Mouse (Mus musculus): ENCODE data around the gene Tbrg4. TPM values are rescaled to one million over a fixed set of nuclear protein-coding genes. Genes with fewer than 3 reads are reported as not detected.
A peak's percentile ranks its signal among the peaks of the same experiment; 100 is the strongest.

Gene Tbrg4
- 19.6 and 23.5 TPM in 2 replicates for polyA plus RNA-seq (2015; fragmentation: Nextera tagmentation; extraction: Ambion mirVana)

- H3K36me3 ChIP-seq (replicated peaks; ENCODE audit: insufficient read depth, low read length), result peaks cover 22% of the 10 kb centered on the region
- H3K4me3 ChIP-seq (ENCODE audit: low read depth, low read length), result peak within 1 kb of the TSS; percentile 85
- peak within 1 kb of the TSS; percentile 78 for H3K9ac ChIP-seq (replicated peaks)
- no peak for TF ChIP-seq CTCF (IDR thresholded peaks at IDR 0.05; ENCODE audit: low read depth)
- TF ChIP-seq EP300 (IDR thresholded peaks at IDR 0.05; ENCODE audit: low read depth), result no peak; the same call in 1 of the 2 replicates
- peak within 1 kb of the TSS; percentile 94 for H3K27ac ChIP-seq (ENCODE audit: low read depth)
- DNase-seq (peak; percentile 94), ATAC-seq (peak; percentile 94)
- H3K27me3 ChIP-seq (ENCODE audit: insufficient read depth, low read length), result no peaks in the 10 kb centered on the region
- peaks cover 34% of the 10 kb centered on the region for H3K4me1 ChIP-seq (ENCODE audit: insufficient read depth)
- WGBS (ENCODE audit: insufficient replicate concordance), result under 1% methylated on average over 65 of the region's 66 CpGs
- peak within 1 kb of the TSS; percentile 89 for H3K4me2 ChIP-seq (ENCODE audit: low read depth, low read length)
- H3K9me3 ChIP-seq (ENCODE audit: low read length), result no peaks in the 10 kb centered on the region
Measured at GRCm38 (mm10) chr11:6625478-6626387, at the start of gene Tbrg4. Gene Tbrg4, minus strand, starts transcription at chr11:6626067.

- ATAC-seq (no peak), DNase-seq (no peak)
- Histone ChIP-seq H3K9me3 (ENCODE audit: low read length) (no peaks in the 10 kb centered on the region), H3K9ac (replicated peaks) (no peak overlapping the region), H3K27me3 (ENCODE audit: insufficient read depth, low read length) (no peaks in the 10 kb centered on the region), H3K4me1 (ENCODE audit: insufficient read depth) (no peaks in the 10 kb centered on the region), H3K27ac (ENCODE audit: low read depth) (no peak overlapping the region), H3K4me3 (ENCODE audit: low read depth, low read length) (no peak overlapping the region), H3K4me2 (ENCODE audit: low read depth, low read length) (no peak overlapping the region), H3K36me3 (replicated peaks; ENCODE audit: insufficient read depth, low read length) (no peaks in the 10 kb centered on the region)
- 45% methylated on average over 7 of the region's 7 CpGs for WGBS (ENCODE audit: insufficient replicate concordance)
- TF ChIP-seq CTCF (IDR thresholded peaks at IDR 0.05; ENCODE audit: low read depth) (no peak), EP300 (IDR thresholded peaks at IDR 0.05; ENCODE audit: low read depth) (no peak)
Measured at GRCm38 (mm10) chr11:6675402-6675801, 49.5 kb upstream of the Tbrg4 start.

GRCm38 (mm10) chr11:6674701-6675100, 48.8 kb upstream of the Tbrg4 start:
- no peak for TF ChIP-seq EP300 (IDR thresholded peaks at IDR 0.05; ENCODE audit: low read depth)
- no peak for TF ChIP-seq CTCF (IDR thresholded peaks at IDR 0.05; ENCODE audit: low read depth)
- Histone ChIP-seq H3K9ac (replicated peaks) (no peak overlapping the region), H3K4me2 (ENCODE audit: low read depth, low read length) (no peak overlapping the region), H3K27ac (ENCODE audit: low read depth) (no peak overlapping the region), H3K27me3 (ENCODE audit: insufficient read depth, low read length) (no peaks in the 10 kb centered on the region), H3K9me3 (ENCODE audit: low read length) (no peaks in the 10 kb centered on the region), H3K4me1 (ENCODE audit: insufficient read depth) (no peaks in the 10 kb centered on the region), H3K36me3 (replicated peaks; ENCODE audit: insufficient read depth, low read length) (no peaks in the 10 kb centered on the region), H3K4me3 (ENCODE audit: low read depth, low read length) (no peak overlapping the region)
- no peak for ATAC-seq
- no peak for DNase-seq
- whole genome bisulfite sequencing (ENCODE audit: insufficient replicate concordance), result 79% methylated on average over 9 of the region's 9 CpGs

- no peak overlapping the region for H3K9ac ChIP-seq (replicated peaks)
Measured at GRCm38 (mm10) chr11:6670826-6671225, 45.0 kb upstream of the Tbrg4 start.

GRCm38 (mm10) chr11:6670044-6670443, 44.2 kb upstream of the Tbrg4 start:
- H3K36me3 ChIP-seq (replicated peaks; ENCODE audit: insufficient read depth, low read length), result no peaks in the 10 kb centered on the region
- DNase-seq (no peak), ATAC-seq (no peak)
- no peak overlapping the region for H3K9ac ChIP-seq (replicated peaks)
- TF ChIP-seq EP300 (IDR thresholded peaks at IDR 0.05; ENCODE audit: low read depth) (no peak), CTCF (IDR thresholded peaks at IDR 0.05; ENCODE audit: low read depth) (0 out of 2 replicates have a peak, but pooled peaks have one; percentile 8)
- 49% methylated on average over 2 of the region's 2 CpGs for WGBS (ENCODE audit: insufficient replicate concordance)
- no peak overlapping the region for H3K4me2 ChIP-seq (ENCODE audit: low read depth, low read length)
- H3K4me1 ChIP-seq (ENCODE audit: insufficient read depth), result no peaks in the 10 kb centered on the region
- no peak overlapping the region for H3K4me3 ChIP-seq (ENCODE audit: low read depth, low read length)
- no peaks in the 10 kb centered on the region for H3K27me3 ChIP-seq (ENCODE audit: insufficient read depth, low read length)
- H3K27ac ChIP-seq (ENCODE audit: low read depth), result no peak overlapping the region
- H3K9me3 ChIP-seq (ENCODE audit: low read length), result no peaks in the 10 kb centered on the region

More at GRCm38 (mm10) chr11:6670826-6671225, 45.0 kb upstream of the Tbrg4 start:
- Histone ChIP-seq H3K27ac (ENCODE audit: low read depth) (no peak overlapping the region), H3K27me3 (ENCODE audit: insufficient read depth, low read length) (no peaks in the 10 kb centered on the region), H3K4me3 (ENCODE audit: low read depth, low read length) (no peak overlapping the region), H3K36me3 (replicated peaks; ENCODE audit: insufficient read depth, low read length) (no peaks in the 10 kb centered on the region), H3K9me3 (ENCODE audit: low read length) (no peaks in the 10 kb centered on the region), H3K4me1 (ENCODE audit: insufficient read depth) (no peaks in the 10 kb centered on the region), H3K4me2 (ENCODE audit: low read depth, low read length) (no peak overlapping the region)
- 65% methylated on average over 4 of the region's 4 CpGs for WGBS (ENCODE audit: insufficient replicate concordance)
- TF ChIP-seq CTCF (IDR thresholded peaks at IDR 0.05; ENCODE audit: low read depth) (no peak), EP300 (IDR thresholded peaks at IDR 0.05; ENCODE audit: low read depth) (no peak)
- no peak for ATAC-seq
- no peak for DNase-seq

GRCm38 (mm10) chr11:6669041-6669440, 43.2 kb upstream of the Tbrg4 start:
- TF ChIP-seq EP300 (IDR thresholded peaks at IDR 0.05; ENCODE audit: low read depth) (no peak), CTCF (IDR thresholded peaks at IDR 0.05; ENCODE audit: low read depth) (no peak)
- Histone ChIP-seq H3K9me3 (ENCODE audit: low read length) (no peaks in the 10 kb centered on the region), H3K4me2 (ENCODE audit: low read depth, low read length) (no peak overlapping the region), H3K27me3 (ENCODE audit: insufficient read depth, low read length) (no peaks in the 10 kb centered on the region), H3K27ac (ENCODE audit: low read depth) (no peak overlapping the region), H3K9ac (replicated peaks) (no peak overlapping the region), H3K36me3 (replicated peaks; ENCODE audit: insufficient read depth, low read length) (no peaks in the 10 kb centered on the region), H3K4me3 (ENCODE audit: low read depth, low read length) (no peak overlapping the region), H3K4me1 (ENCODE audit: insufficient read depth) (no peaks in the 10 kb centered on the region)
- ATAC-seq, result no peak
- DNase-seq, result no peak
- WGBS (ENCODE audit: insufficient replicate concordance), result 64% methylated on average over 9 of the region's 9 CpGs

All from liver, postnatal 0 days (tissue).